Mouse (Mus musculus): ENCODE results near the gene Entpd1. TPM values are rescaled to one million over a fixed set of nuclear protein-coding genes. Genes with fewer than 3 reads are reported as not detected.
A peak's percentile ranks its signal among the peaks of the same experiment; 100 is the strongest.

Entpd1 gene
- polyA plus RNA-seq, 1 experiment from 2014 or later = 9.8 TPM

GRCm38 (mm10) chr19:40733409-40733808 lies 121.2 kb downstream of the Entpd1 start:
- WGBS = 80% methylated on average over 10 of the region's 10 CpGs
- H3K4me1 ChIP-seq = peaks cover 16% of the 10 kb centered on the region

GRCm38 (mm10) chr19:40733849-40734248 lies 121.7 kb downstream of the Entpd1 start:
- WGBS = 64% methylated on average over 4 of the region's 4 CpGs

More at GRCm38 (mm10) chr19:40733409-40733808, 121.2 kb downstream of the Entpd1 start:
- H3K4me2 ChIP-seq (replicated peaks) = no peak overlapping the region
- H3K4me3 ChIP-seq = no peak overlapping the region
- no peaks in the 10 kb centered on the region for H3K36me3 ChIP-seq
- H3K27ac ChIP-seq (replicated peaks) = no peak overlapping the region
- H3K9ac ChIP-seq (replicated peaks) = no peak overlapping the region
- H3K9me3 ChIP-seq = no peaks in the 10 kb centered on the region
- no peaks in the 10 kb centered on the region for H3K27me3 ChIP-seq
- ATAC-seq (ENCODE audit: low FRiP score, low read depth) = no peak

DNA sequence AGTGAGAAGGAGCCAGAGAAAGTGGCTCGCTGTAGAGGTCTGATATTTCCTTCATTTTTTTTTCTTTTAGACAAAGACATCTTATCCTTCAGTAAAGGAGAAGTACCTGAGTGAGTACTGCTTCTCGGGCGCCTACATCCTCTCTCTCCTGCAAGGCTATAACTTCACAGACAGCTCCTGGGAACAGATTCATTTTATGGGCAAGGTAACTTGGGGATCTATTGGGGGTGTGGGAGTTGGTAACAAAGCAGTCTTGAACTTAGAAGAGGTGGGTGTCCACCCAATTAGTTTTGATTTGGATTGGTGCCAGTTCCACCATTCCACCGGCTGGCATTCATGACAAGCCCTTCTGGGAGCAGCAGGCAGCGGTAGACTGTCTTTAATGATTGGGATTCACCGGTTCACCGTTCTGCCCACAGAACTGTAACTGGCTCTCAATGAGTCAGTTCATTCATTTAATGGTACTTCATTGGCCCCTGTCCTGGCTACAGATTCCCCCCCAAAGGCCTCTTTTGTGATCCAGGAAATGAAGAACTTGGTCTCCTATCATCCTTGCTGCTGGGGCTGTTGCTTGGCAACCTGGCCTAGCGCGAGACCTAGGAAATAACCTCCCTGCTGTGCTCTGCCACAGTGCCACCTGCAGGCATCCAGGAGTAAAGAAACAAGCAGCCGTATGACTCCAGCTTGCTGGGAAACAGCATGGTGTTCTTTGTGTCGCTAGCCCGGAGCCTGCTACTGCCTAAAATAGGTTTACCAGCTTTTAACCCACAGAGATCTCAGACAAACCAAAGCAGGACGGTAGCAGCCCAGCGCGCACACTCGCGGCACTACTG lies 124.7 kb downstream of the Entpd1 start:
- peak overlapping the region; percentile 61 for H3K27ac ChIP-seq (replicated peaks)
- H3K4me1 ChIP-seq = peaks cover 16% of the 10 kb centered on the region

More at GRCm38 (mm10) chr19:40733849-40734248, 121.7 kb downstream of the Entpd1 start:
- H3K27me3 ChIP-seq = no peaks in the 10 kb centered on the region
- no peak for ATAC-seq (ENCODE audit: low FRiP score, low read depth)
- H3K9me3 ChIP-seq = no peaks in the 10 kb centered on the region
- H3K4me3 ChIP-seq = no peak overlapping the region
- peaks cover 16% of the 10 kb centered on the region for H3K4me1 ChIP-seq
- H3K36me3 ChIP-seq = no peaks in the 10 kb centered on the region
- H3K4me2 ChIP-seq (replicated peaks) = no peak overlapping the region
- H3K9ac ChIP-seq (replicated peaks) = no peak overlapping the region
- H3K27ac ChIP-seq (replicated peaks) = no peak overlapping the region

GRCm38 (mm10) chr19:40737613-40738012 lies 125.4 kb downstream of the Entpd1 start:
- Histone ChIP-seq H3K27me3 (no peaks in the 10 kb centered on the region), H3K27ac (replicated peaks) (peak overlapping the region; percentile 61), H3K4me2 (replicated peaks) (peak overlapping the region; percentile 47), H3K4me1 (peaks cover 16% of the 10 kb centered on the region), H3K36me3 (no peaks in the 10 kb centered on the region), H3K9ac (replicated peaks) (peak overlapping the region; percentile 44; the same call in 1 of the 2 replicates), H3K4me3 (0 out of 2 replicates have a peak overlapping the region, but pooled peaks have one; percentile 13), H3K9me3 (no peaks in the 10 kb centered on the region)
- ATAC-seq (ENCODE audit: low FRiP score, low read depth) = peak; percentile 27; the same call in 1 of the 2 replicates
- WGBS = 83% methylated on average over 5 of the region's 5 CpGs

More for the DNA sequence above, 124.7 kb downstream of the Entpd1 start:
- Histone ChIP-seq H3K27me3 (no peaks in the 10 kb centered on the region), H3K36me3 (no peaks in the 10 kb centered on the region), H3K9ac (replicated peaks) (peak overlapping the region; percentile 44; the same call in 1 of the 2 replicates), H3K4me3 (peak overlapping the region; percentile 13; the same call in 1 of the 2 replicates), H3K9me3 (no peaks in the 10 kb centered on the region), H3K4me2 (replicated peaks) (peak overlapping the region; percentile 47)
- peak; percentile 88 for ATAC-seq (ENCODE audit: low FRiP score, low read depth)
- 23% methylated on average over 17 of the region's 17 CpGs for WGBS

GRCm38 (mm10) chr19:40738683-40739324 lies 126.6 kb downstream of the Entpd1 start:
- Histone ChIP-seq H3K9ac (replicated peaks) (no peak overlapping the region), H3K4me3 (no peak overlapping the region), H3K36me3 (no peaks in the 10 kb centered on the region), H3K4me1 (peaks cover 14% of the 10 kb centered on the region), H3K9me3 (no peaks in the 10 kb centered on the region), H3K4me2 (replicated peaks) (no peak overlapping the region), H3K27me3 (no peaks in the 10 kb centered on the region), H3K27ac (replicated peaks) (no peak overlapping the region)
- no peak for ATAC-seq (ENCODE audit: low FRiP score, low read depth)
- 93% methylated on average over 13 of the region's 13 CpGs for WGBS

- WGBS = 53% methylated on average over 4 of the region's 4 CpGs
- Histone ChIP-seq H3K9me3 (no peaks in the 10 kb centered on the region), H3K4me3 (no peak overlapping the region), H3K9ac (replicated peaks) (no peak overlapping the region), H3K27me3 (no peaks in the 10 kb centered on the region; the same call in 1 of the 2 replicates), H3K27ac (replicated peaks) (no peak overlapping the region), H3K4me1 (no peaks in the 10 kb centered on the region), H3K4me2 (replicated peaks) (no peak overlapping the region), H3K36me3 (no peaks in the 10 kb centered on the region)
- no peak for ATAC-seq (ENCODE audit: low FRiP score, low read depth)
Measured at GRCm38 (mm10) chr19:40746603-40747002, 134.4 kb downstream of the Entpd1 start.

DNA sequence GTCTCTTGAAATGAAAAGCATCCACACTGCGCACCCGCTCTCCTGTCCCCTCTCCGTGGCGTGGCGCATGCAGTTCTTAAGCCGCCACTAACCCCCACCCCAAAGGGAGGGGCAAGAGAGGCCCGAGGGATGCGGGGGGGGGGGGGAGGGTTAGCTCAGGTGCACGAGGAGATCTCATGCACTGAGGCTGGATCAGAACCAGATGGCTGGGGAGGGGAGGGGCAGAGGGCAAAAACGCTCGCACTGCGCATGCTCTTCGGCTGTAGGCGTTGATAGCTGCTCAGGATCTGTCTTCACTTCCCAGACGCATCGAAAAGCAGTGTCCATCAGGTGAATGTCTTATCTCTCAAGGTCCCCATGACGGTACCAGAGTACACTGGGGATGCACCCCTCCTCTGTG lies 136.4 kb downstream of the Entpd1 start, which contains the start of gene Cc2d2b:
TSS of gene Cc2d2b (plus strand) at position 195 of the 400 bp plus-strand sequence.
- no peak within 1 kb of the TSS for H3K9ac ChIP-seq (replicated peaks)
- H3K36me3 ChIP-seq = no peaks in the 10 kb centered on the region
- 85% methylated on average over 14 of the region's 17 CpGs for WGBS
- no peak within 1 kb of the TSS for H3K27ac ChIP-seq (replicated peaks)
- H3K27me3 ChIP-seq = no peaks in the 10 kb centered on the region; the same call in 1 of the 2 replicates
- H3K4me2 ChIP-seq (replicated peaks) = no peak within 1 kb of the TSS
- no peak within 1 kb of the TSS for H3K4me3 ChIP-seq
- no peak for ATAC-seq (ENCODE audit: low FRiP score, low read depth)
- H3K4me1 ChIP-seq = no peaks in the 10 kb centered on the region
- no peaks in the 10 kb centered on the region for H3K9me3 ChIP-seq

DNA sequence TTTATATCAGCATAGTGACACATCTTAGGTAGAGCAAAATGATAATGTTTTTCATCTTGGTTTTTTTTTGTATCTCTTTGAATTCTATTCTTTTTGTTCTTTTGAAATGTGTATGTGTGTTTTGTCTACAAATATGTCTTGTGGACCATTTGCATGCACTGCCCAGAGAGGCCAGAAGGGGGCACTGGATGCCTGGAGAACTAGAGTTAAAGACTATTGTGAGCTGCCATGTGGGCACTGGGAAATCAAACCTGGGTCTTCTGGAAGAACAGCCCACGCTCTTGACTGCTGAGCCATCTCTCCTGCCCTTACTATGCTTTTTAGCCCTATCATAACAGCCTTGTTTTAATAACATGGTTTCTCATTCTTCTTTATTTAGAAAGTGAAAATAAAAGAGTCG lies 142.1 kb downstream of the Entpd1 start:
- 79% methylated on average over 2 of the region's 2 CpGs for WGBS
- Histone ChIP-seq H3K4me2 (replicated peaks) (no peak overlapping the region), H3K27me3 (no peaks in the 10 kb centered on the region; the same call in 1 of the 2 replicates), H3K9me3 (no peaks in the 10 kb centered on the region), H3K4me3 (no peak overlapping the region), H3K9ac (replicated peaks) (no peak overlapping the region), H3K27ac (replicated peaks) (no peak overlapping the region), H3K4me1 (no peaks in the 10 kb centered on the region), H3K36me3 (no peaks in the 10 kb centered on the region)
- no peak for ATAC-seq (ENCODE audit: low FRiP score, low read depth)

- Histone ChIP-seq H3K36me3 (no peaks in the 10 kb centered on the region), H3K4me1 (peaks cover 6% of the 10 kb centered on the region), H3K4me2 (replicated peaks) (no peak overlapping the region), H3K9me3 (no peaks in the 10 kb centered on the region), H3K27me3 (no peaks in the 10 kb centered on the region; the same call in 1 of the 2 replicates), H3K4me3 (no peak overlapping the region), H3K27ac (replicated peaks) (no peak overlapping the region), H3K9ac (replicated peaks) (no peak overlapping the region)
- 78% methylated on average over 2 of the region's 2 CpGs for WGBS
- no peak for ATAC-seq (ENCODE audit: low FRiP score, low read depth)
Measured at GRCm38 (mm10) chr19:40760071-40760470, 147.9 kb downstream of the Entpd1 start.

DNA sequence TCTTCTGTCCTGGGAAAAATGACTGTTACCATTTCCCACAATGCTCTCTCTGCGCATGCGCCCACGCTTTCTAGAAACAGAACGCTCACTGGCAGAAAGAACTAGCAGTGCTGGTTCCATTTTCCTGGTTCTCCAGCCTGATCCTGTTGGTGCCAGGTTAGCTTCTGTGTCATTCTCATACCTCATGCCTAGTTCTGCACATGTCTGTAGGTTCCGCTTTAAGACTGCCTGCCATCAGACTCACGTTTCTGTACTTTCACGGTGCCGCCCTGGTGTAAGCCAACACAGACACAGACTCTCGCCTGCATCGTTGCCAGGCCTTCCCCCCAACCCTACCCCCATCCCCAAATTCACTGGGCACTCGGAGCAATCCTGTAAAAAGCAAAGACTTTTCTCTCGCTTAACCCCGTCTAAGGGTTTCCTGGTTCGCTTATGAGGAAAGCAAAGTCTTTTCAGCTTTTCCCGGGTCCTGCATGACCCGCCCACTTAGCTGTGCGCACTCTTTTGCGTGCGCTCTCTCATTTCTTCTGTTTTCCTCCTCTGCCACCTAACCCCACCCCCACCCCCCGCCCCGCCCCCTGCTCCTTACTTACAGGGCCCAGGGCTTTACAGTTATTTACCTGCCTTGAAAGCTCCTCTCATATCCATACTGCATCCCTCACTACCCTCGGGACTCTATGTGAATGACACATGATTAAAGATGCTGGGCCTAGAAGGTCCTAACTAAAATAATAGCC lies 150.0 kb downstream of the Entpd1 start:
- Histone ChIP-seq H3K4me3 (peak overlapping the region; percentile 21; the same call in 1 of the 2 replicates), H3K4me1 (peaks cover 6% of the 10 kb centered on the region), H3K36me3 (no peaks in the 10 kb centered on the region), H3K4me2 (replicated peaks) (peak overlapping the region; percentile 43), H3K27ac (replicated peaks) (no peak overlapping the region), H3K9ac (replicated peaks) (no peak overlapping the region), H3K9me3 (no peaks in the 10 kb centered on the region), H3K27me3 (no peaks in the 10 kb centered on the region; the same call in 1 of the 2 replicates)
- WGBS = 35% methylated on average over 22 of the region's 22 CpGs
- no peak for ATAC-seq (ENCODE audit: low FRiP score, low read depth)

GRCm38 (mm10) chr19:40767189-40767588 lies 155.0 kb downstream of the Entpd1 start:
- ATAC-seq (ENCODE audit: low FRiP score, low read depth) = no peak
- Histone ChIP-seq H3K9ac (replicated peaks) (no peak overlapping the region), H3K36me3 (no peaks in the 10 kb centered on the region), H3K4me1 (peaks cover 3% of the 10 kb centered on the region), H3K27me3 (no peaks in the 10 kb centered on the region), H3K4me2 (replicated peaks) (no peak overlapping the region), H3K4me3 (no peak overlapping the region), H3K9me3 (no peaks in the 10 kb centered on the region), H3K27ac (replicated peaks) (no peak overlapping the region)
- WGBS = 84% methylated on average over 2 of the region's 2 CpGs
